ENCODE assay signal across 25 mouse cellular contexts in genomic region chr12:40508416-40508815, GRCm38 (mm10).
DNase-seq lines count a peak whose midpoint lies in the region; ATAC-seq and TF ChIP-seq lines count a peak whose summit lies in the region.
"Had no signal": no experiment of that assay in that cellular context is flagged by ENCODE, and none has a peak within 500 bp of the region (broad histone marks: within the 10 kb centered on the region; RNA-seq: fewer than 3 reads in every experiment).

No protein-coding gene starts in this region.

- H3K4me1 ChIP-seq in hindbrain, embryonic 14.5 days (replicated peaks; ENCODE audit: control insufficient read depth, insufficient read depth, low read length), result peaks cover 30% of the 10 kb centered on the region
- no peaks in the 10 kb centered on the region for H3K4me1 ChIP-seq in hindbrain, embryonic 11.5 days (replicated peaks; ENCODE audit: control insufficient read depth, insufficient read depth, low read length)
- H3K4me1 ChIP-seq in midbrain, postnatal 0 days (ENCODE audit: insufficient read depth, low read length), result peaks cover 13% of the 10 kb centered on the region; the same call in 1 of the 2 replicates
- H3K4me1 ChIP-seq in midbrain, embryonic 14.5 days (ENCODE audit: control insufficient read depth, insufficient read depth, low read length), result peaks cover 25% of the 10 kb centered on the region
- H3K4me1 ChIP-seq: megakaryocyte, embryonic 14.5 days had no signal

- 41% methylated on average over 8 of the region's 8 CpGs for WGBS in hindbrain, embryonic 14.5 days
- 62% methylated on average over 8 of the region's 8 CpGs for WGBS in hindbrain, embryonic 11.5 days
- WGBS in midbrain, postnatal 0 days, result 31% methylated on average over 8 of the region's 8 CpGs
- WGBS in midbrain, embryonic 14.5 days, result 39% methylated on average over 8 of the region's 8 CpGs

- no peak overlapping the region for H3K9ac ChIP-seq in hindbrain, embryonic 14.5 days
- H3K9ac ChIP-seq in hindbrain, embryonic 11.5 days (ENCODE audit: low read depth, low read length), result no peak overlapping the region
- H3K9ac ChIP-seq in midbrain, postnatal 0 days (replicated peaks; ENCODE audit: low read length, poor library complexity, severe bottlenecking), result no peak overlapping the region
- no peak overlapping the region for H3K9ac ChIP-seq in midbrain, embryonic 14.5 days (replicated peaks; ENCODE audit: low read length)
- H3K9ac ChIP-seq: hindbrain, embryonic 13.5 days; lung, embryonic 15.5 days; midbrain, embryonic 12.5 days; neural tube, embryonic 12.5 days had no signal

- no peaks in the 10 kb centered on the region for H3K36me3 ChIP-seq in hindbrain, embryonic 14.5 days (replicated peaks; ENCODE audit: control insufficient read depth, insufficient read depth)
- no peaks in the 10 kb centered on the region for H3K36me3 ChIP-seq in hindbrain, embryonic 11.5 days (ENCODE audit: control insufficient read depth, insufficient read depth, low read length)
- no peaks in the 10 kb centered on the region for H3K36me3 ChIP-seq in midbrain, postnatal 0 days (ENCODE audit: insufficient read depth, low read length)
- no peaks in the 10 kb centered on the region for H3K36me3 ChIP-seq in midbrain, embryonic 14.5 days (ENCODE audit: control insufficient read depth, insufficient read depth, low read length)
- H3K36me3 ChIP-seq: heart, embryonic 10.5 days; hindbrain, embryonic 13.5 days; lung, embryonic 15.5 days; midbrain, embryonic 12.5 days; neural tube, embryonic 12.5 days had no signal

- H3K9me3 ChIP-seq in hindbrain, embryonic 14.5 days (ENCODE audit: control insufficient read depth, low read length), result no peaks in the 10 kb centered on the region
- no peaks in the 10 kb centered on the region for H3K9me3 ChIP-seq in hindbrain, embryonic 11.5 days (ENCODE audit: control insufficient read depth, low read length)
- H3K9me3 ChIP-seq in midbrain, postnatal 0 days (ENCODE audit: low read length), result no peaks in the 10 kb centered on the region
- no peaks in the 10 kb centered on the region for H3K9me3 ChIP-seq in midbrain, embryonic 14.5 days (ENCODE audit: control insufficient read depth, low read length)
- H3K9me3 ChIP-seq: heart, embryonic 10.5 days; hindbrain, embryonic 13.5 days; lung, embryonic 15.5 days; megakaryocyte, embryonic 14.5 days; midbrain, embryonic 12.5 days; neural tube, embryonic 12.5 days had no signal

- peak overlapping the region; percentile 43; the same call in 1 of the 2 replicates for H3K27ac ChIP-seq in hindbrain, embryonic 14.5 days
- no peak overlapping the region for H3K27ac ChIP-seq in hindbrain, embryonic 11.5 days (ENCODE audit: low read depth, low read length)
- no peak overlapping the region for H3K27ac ChIP-seq in midbrain, postnatal 0 days (ENCODE audit: low read depth, low read length)
- no peak overlapping the region for H3K27ac ChIP-seq in midbrain, embryonic 14.5 days (replicated peaks; ENCODE audit: low read depth, low read length)
- H3K27ac ChIP-seq: heart, embryonic 10.5 days; hindbrain, embryonic 13.5 days; lung, embryonic 15.5 days; midbrain, embryonic 12.5 days; neural tube, embryonic 12.5 days had no signal

- no peak overlapping the region for H3K4me3 ChIP-seq in hindbrain, embryonic 14.5 days (replicated peaks; ENCODE audit: low read length)
- H3K4me3 ChIP-seq in hindbrain, embryonic 11.5 days (ENCODE audit: low read depth, low read length), result no peak overlapping the region
- no peak overlapping the region for H3K4me3 ChIP-seq in midbrain, postnatal 0 days (ENCODE audit: low read depth, low read length)
- H3K4me3 ChIP-seq in midbrain, embryonic 14.5 days (replicated peaks; ENCODE audit: low read depth, low read length), result no peak overlapping the region
- H3K4me3 ChIP-seq: heart, embryonic 10.5 days; hindbrain, embryonic 13.5 days; lung, embryonic 15.5 days; megakaryocyte, embryonic 14.5 days; midbrain, embryonic 12.5 days; neural tube, embryonic 12.5 days had no signal

- no peaks in the 10 kb centered on the region for H3K27me3 ChIP-seq in hindbrain, embryonic 14.5 days (ENCODE audit: control insufficient read depth, insufficient read depth, low read length)
- H3K27me3 ChIP-seq in hindbrain, embryonic 11.5 days (ENCODE audit: control insufficient read depth, insufficient read depth, low read length), result no peaks in the 10 kb centered on the region
- no peaks in the 10 kb centered on the region for H3K27me3 ChIP-seq in midbrain, postnatal 0 days (ENCODE audit: insufficient read depth, low read length)
- no peaks in the 10 kb centered on the region for H3K27me3 ChIP-seq in midbrain, embryonic 14.5 days (ENCODE audit: control insufficient read depth, insufficient read depth, low read length)
- H3K27me3 ChIP-seq: hindbrain, embryonic 13.5 days; lung, embryonic 15.5 days; neural tube, embryonic 12.5 days had no signal

- peak; percentile 34 for DNase-seq in cerebellum, adult 9-10 months
- DNase-seq in cerebellum, adult 8-10 months, result no peak
- DNase-seq in hindbrain, embryonic 14.5 days (ENCODE audit: low spot score), result no peak
- no peak for DNase-seq in hindbrain, embryonic 11.5 days (ENCODE audit: low spot score)
- peak; percentile 12 for DNase-seq in midbrain, postnatal 0 days (ENCODE audit: low spot score)
- DNase-seq in midbrain, embryonic 14.5 days, result no peak
- no peak for DNase-seq in urinary bladder, adult 2 months (ENCODE audit: low spot score)
- DNase-seq: adrenal gland, adult 2 months; adrenal gland, postnatal 36 days; cerebellum, postnatal 14 days; heart, postnatal 36 days; kidney, adult 9 months; kidney, postnatal 10 days; liver; lung, postnatal 4 days; thymus, adult 2 months; thymus, postnatal 36 days had no signal

- no peak for ATAC-seq in hindbrain, embryonic 14.5 days (ENCODE audit: low FRiP score)
- no peak for ATAC-seq in hindbrain, embryonic 11.5 days (ENCODE audit: low FRiP score)
- ATAC-seq in midbrain, postnatal 0 days (ENCODE audit: low FRiP score), result no peak
- ATAC-seq in midbrain, embryonic 14.5 days (ENCODE audit: low FRiP score, low TSS enrichment), result no peak
- ATAC-seq: forebrain, embryonic 14.5 days; intestine, postnatal 0 days had no signal

- TF ChIP-seq CTCF in midbrain, postnatal 0 days (IDR thresholded peaks at IDR 0.05), result no peak

- H3K4me2 ChIP-seq in hindbrain, embryonic 14.5 days (replicated peaks), result no peak overlapping the region
- no peak overlapping the region for H3K4me2 ChIP-seq in hindbrain, embryonic 11.5 days (replicated peaks; ENCODE audit: low read depth, low read length)
- H3K4me2 ChIP-seq in midbrain, postnatal 0 days (ENCODE audit: low read depth, low read length, poor library complexity, severe bottlenecking), result no peak overlapping the region
- no peak overlapping the region for H3K4me2 ChIP-seq in midbrain, embryonic 14.5 days (ENCODE audit: low read length)
- H3K4me2 ChIP-seq: hindbrain, embryonic 13.5 days; lung, embryonic 15.5 days; midbrain, embryonic 12.5 days; neural tube, embryonic 12.5 days had no signal

Comparison
In these comparisons a context has a peak if more than half of its experiments do, and no peak if none do; other contexts are left out.
1. DNase-seq: peak in cerebellum, adult 9-10 months (single experiment) and midbrain, postnatal 0 days (single experiment); none in cerebellum, adult 8-10 months (single experiment), hindbrain, embryonic 14.5 days (single experiment), hindbrain, embryonic 11.5 days (single experiment), midbrain, embryonic 14.5 days (single experiment) and urinary bladder, adult 2 months (single experiment).